Mouse (Mus musculus) ovary, adult 18-20 months (tissue): ENCODE results near the gene Kng1.
"Not testable (repeated sequence)": the region's sequence is repeated elsewhere in the genome, so short reads cannot be mapped to it uniquely, and the experiment has no call there.

Experiments
- DNase-seq: peaks from one replicate; pipeline ENCODE4 v3.0.0; 2022; ENCODE audit warnings: low spot score, mixed read lengths

The Kng1 gene

GRCm38 (mm10) chr16:23057668-23058447 lies at the start of gene Kng1:
TSS of gene Kng1 (plus strand) at chr16:23057865.
- DNase-seq: not testable (repeated sequence)

GRCm38 (mm10) chr16:23013786-23014185 lies 43.9 kb upstream of the Kng1 start:
- DNase-seq: not testable (repeated sequence)

GRCm38 (mm10) chr16:23014645-23015044 lies 43.0 kb upstream of the Kng1 start:
- DNase-seq: not testable (repeated sequence)

- not testable (repeated sequence) for DNase-seq
These were observed 37.1 kb upstream of the Kng1 start for GRCm38 (mm10) chr16:23020571-23020970.

- no peak for DNase-seq
These were observed 32.6 kb upstream of the Kng1 start for GRCm38 (mm10) chr16:23025111-23025510.

- no peak for DNase-seq
These were observed 31.1 kb upstream of the Kng1 start for GRCm38 (mm10) chr16:23026582-23026981.

- DNase-seq: not testable (repeated sequence)
These were observed 30.3 kb upstream of the Kng1 start for GRCm38 (mm10) chr16:23027341-23027740.

GRCm38 (mm10) chr16:23028966-23029600 lies 28.6 kb upstream of the Kng1 start, which contains the start of gene Kng2:
TSS of gene Kng2 (minus strand) at chr16:23029482.
- DNase-seq: not testable (repeated sequence)

- DNase-seq: no peak
These were observed 26.8 kb upstream of the Kng1 start for GRCm38 (mm10) chr16:23030673-23031435.

- DNase-seq: no peak
These were observed 24.0 kb upstream of the Kng1 start for GRCm38 (mm10) chr16:23033673-23034072.

- DNase-seq: no peak
These were observed 19.9 kb upstream of the Kng1 start for GRCm38 (mm10) chr16:23037744-23038143.

GRCm38 (mm10) chr16:23039281-23039680 lies 18.4 kb upstream of the Kng1 start:
- DNase-seq: no peak

GRCm38 (mm10) chr16:23040876-23041275 lies 16.8 kb upstream of the Kng1 start:
- DNase-seq: peak; percentile 55

GRCm38 (mm10) chr16:23046319-23046718 lies 11.3 kb upstream of the Kng1 start:
- DNase-seq: no peak

GRCm38 (mm10) chr16:23059630-23060029 lies 2.0 kb downstream of the Kng1 start:
- DNase-seq: not testable (repeated sequence)

- not testable (repeated sequence) for DNase-seq
These were observed 3.2 kb downstream of the Kng1 start for GRCm38 (mm10) chr16:23060781-23061325.

- DNase-seq: not testable (repeated sequence)
These were observed 19.9 kb downstream of the Kng1 start for GRCm38 (mm10) chr16:23077516-23077915.

- not testable (repeated sequence) for DNase-seq
These were observed 29.5 kb downstream of the Kng1 start for GRCm38 (mm10) chr16:23087159-23087558.

- not testable (repeated sequence) for DNase-seq
These were observed 30.0 kb downstream of the Kng1 start for GRCm38 (mm10) chr16:23087712-23088111.

GRCm38 (mm10) chr16:23088491-23088890 lies 30.8 kb downstream of the Kng1 start:
- DNase-seq: not testable (repeated sequence)

- not testable (repeated sequence) for DNase-seq
These were observed 33.7 kb downstream of the Kng1 start for GRCm38 (mm10) chr16:23091345-23091744.

- DNase-seq: no peak
These were observed 35.8 kb downstream of the Kng1 start for GRCm38 (mm10) chr16:23093321-23093953.
